Mouse (Mus musculus): Measurements from ENCODE around the gene Smyd2.

DNA sequence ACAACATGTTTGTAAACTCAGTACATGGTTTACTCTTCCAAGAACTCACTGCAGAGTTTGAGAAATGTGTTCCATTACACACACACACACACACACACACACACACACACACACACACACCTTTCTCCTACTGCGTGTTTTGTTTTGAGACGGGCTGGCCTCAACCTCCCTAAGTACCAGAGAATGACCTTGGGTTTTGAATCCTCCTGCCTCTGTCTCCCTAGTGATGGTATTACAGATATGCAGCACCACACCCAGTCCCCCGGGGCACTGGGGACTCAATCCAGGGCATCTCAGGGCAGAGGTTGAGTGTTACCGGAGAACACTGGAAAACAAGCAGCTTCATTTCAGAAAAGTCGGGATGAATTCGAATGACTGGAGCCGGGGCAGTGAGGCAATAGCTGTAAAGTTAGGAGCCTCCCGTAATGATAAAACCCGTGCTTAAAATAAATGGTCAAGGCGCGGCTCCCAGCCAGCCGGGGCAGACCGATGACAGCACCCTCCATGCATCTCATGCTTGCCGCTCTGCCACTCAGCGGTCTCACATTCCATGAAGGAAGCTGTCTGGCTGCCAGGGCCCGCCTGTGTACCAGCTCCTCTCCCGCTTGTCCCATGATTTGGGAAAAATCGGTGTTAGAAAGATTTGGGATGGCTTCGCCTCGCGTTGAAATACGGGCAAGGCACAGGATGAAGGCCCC, 1.9 kb upstream of the Smyd2 start:
- no peak for TF ChIP-seq GATA1 (IDR thresholded peaks at IDR 0.05; ENCODE audit: borderline replicate concordance, low read length)
- no peak for TF ChIP-seq FLI1 (IDR thresholded peaks at IDR 0.05; ENCODE audit: low read length)

Data from megakaryocyte, embryonic 14.5 days (primary cell).